Mouse (Mus musculus) B cell, adult (primary cell): ENCODE results near the gene Gm20518. TPM values are rescaled to one million over a fixed set of nuclear protein-coding genes. Genes with fewer than 3 reads are reported as not detected.

ENCODE experiments used
- total RNA-seq: library from RNA; stranded (reverse); gene quantifications from 4 replicates; pipeline ENCODE4 v1.2.4, GENCODE M21; 2023; ENCODE audit not compliant: inconsistent age

Gene Gm20518
- total RNA-seq, result 2.6 to 3.5 TPM (median 2.9 TPM) in 4 replicates

DNA sequence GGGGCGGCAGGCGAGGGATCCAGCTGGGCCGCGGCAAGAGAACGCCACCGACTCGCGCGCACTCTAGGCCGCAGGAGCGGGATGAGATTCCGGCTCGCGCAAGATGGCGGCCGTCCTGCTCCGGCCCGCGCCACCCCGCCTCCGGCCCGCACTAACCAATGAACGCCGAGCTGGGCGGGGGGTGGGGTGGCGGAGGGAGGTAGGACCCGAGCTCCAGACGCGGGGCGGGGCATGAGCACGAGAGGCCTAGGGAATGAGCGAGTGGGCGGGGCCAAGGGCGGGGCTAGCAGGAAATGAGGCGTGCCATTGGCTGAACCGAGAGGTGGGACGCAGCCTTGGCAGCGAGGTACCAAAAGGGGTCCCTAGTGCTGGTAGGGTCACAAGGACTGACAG is at the start of gene Gm20518:
Gene Gm20518, minus strand, starts transcription at position 105 of the 393 bp plus-strand sequence.

GRCm38 (mm10) chr16:17928087-17928580 is 36.7 kb upstream of the Gm20518 start, which contains the start of gene Slc25a1:
TSS of gene Slc25a1 (minus strand) at chr16:17928219.

GRCm38 (mm10) chr16:17914307-17915249 is 23.1 kb upstream of the Gm20518 start, which contains the start of gene Gsc2:
TSS of gene Gsc2 (minus strand) at chr16:17915059.

GRCm38 (mm10) chr16:17911052-17911595 is 19.7 kb upstream of the Gm20518 start, which contains the start of gene Ess2:
TSS of gene Ess2 (minus strand) at chr16:17911348.

GRCm38 (mm10) chr16:17898462-17898861 is 7.0 kb upstream of the Gm20518 start, which contains the start of the genes Dgcr2 and Tssk2:
TSS of gene Dgcr2 (minus strand) at chr16:17898562.
TSS of gene Tssk2 (plus strand) at chr16:17898637.

DNA sequence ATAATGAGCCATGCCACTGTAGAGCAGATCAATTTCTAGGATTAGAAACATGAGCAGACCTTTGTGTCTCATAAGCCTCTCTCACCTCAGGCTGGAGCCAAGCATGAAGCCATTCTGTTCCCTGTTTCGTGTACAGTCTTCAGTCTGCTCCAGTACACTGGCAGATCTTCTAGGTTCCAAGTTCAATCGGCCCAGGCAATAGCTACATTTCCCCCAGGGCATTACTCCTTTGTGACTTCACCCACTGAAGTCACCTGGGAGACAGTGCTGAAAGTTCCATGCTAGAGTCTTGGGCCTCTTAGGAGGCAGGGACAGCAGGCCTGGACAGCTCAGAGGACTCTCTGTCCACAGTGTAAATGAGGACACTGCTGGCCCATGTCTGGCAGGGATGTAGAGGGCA is 2.5 kb upstream of the Gm20518 start, which contains the start of gene Tssk1:
Gene Tssk1, plus strand, starts transcription at position 301 of the 400 bp plus-strand sequence.

DNA sequence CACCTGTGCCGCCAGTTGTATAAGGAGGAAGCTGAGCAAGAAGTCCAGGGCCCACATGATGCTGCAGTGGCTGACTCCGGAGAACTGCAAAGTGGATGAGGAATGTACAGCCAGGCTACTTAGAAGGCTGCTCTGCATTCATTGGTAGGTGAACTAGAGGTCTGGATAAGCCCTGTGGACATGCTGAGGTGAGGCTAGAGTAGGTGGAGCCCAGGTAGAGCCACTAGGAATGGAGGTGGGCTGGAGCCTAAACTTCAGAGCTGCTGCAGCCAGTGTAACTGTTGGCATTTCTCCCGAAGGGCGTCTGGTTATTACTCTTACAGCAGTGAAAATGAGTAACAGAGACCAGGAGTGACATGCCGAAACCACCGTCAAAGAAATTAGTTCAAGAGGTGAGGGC is 53.4 kb downstream of the Gm20518 start, which contains the start of gene Car15:
Gene Car15, minus strand, starts transcription at position 314 of the 400 bp plus-strand sequence.

DNA sequence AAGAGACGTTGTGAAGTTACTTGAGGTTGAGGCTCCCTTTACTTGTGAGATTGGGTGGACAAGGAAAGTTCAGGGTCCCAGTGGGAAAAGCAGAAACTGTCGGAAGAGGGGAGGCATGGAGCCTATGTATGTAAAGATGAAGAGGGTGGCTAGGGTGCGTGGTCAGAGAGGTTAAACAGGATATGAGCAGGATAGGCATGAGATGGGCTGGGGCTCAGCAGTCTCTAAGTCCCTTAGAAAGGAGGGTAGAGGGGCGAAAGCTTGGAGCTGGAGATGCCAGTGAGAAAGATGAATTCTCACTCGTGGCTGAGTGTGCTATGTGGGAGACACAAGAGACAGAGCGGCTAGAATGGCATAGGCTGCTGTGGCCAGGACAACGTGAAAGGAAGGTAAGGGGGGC is 58.6 kb downstream of the Gm20518 start, which contains the start of gene B830017H08Rik:
Gene B830017H08Rik, plus strand, starts transcription at position 301 of the 400 bp plus-strand sequence.

GRCm38 (mm10) chr16:17796971-17797811 is 94.3 kb downstream of the Gm20518 start, which contains the start of gene Scarf2:
TSS of gene Scarf2 (plus strand) at chr16:17797282.

Other genes with a start within 250 kb of the Gm20518 start
- not detected in 4 replicates for gene Ccdc74a, start 245.2 kb downstream of the Gm20518 start, total RNA-seq
- gene Med15, start 158.8 kb downstream of the Gm20518 start, total RNA-seq, result 126 to 138 TPM (median 127 TPM) in 4 replicates
- 10.9 to 21.7 TPM (median 12.8 TPM) in 4 replicates for gene Klhl22, start 132.1 kb downstream of the Gm20518 start, total RNA-seq
- gene Scarf2, start 94.4 kb downstream of the Gm20518 start, total RNA-seq, result 0.24 to 0.26 TPM (median 0.24 TPM) in 3 of 4 replicates, not detected in the other
- not detected in 4 replicates for gene B830017H08Rik, start 58.5 kb downstream of the Gm20518 start, total RNA-seq
- 13.5 to 20.7 TPM (median 15.1 TPM) in 4 replicates for gene Car15, start 53.3 kb downstream of the Gm20518 start, total RNA-seq
- gene Tssk1, start 2.6 kb upstream of the Gm20518 start, total RNA-seq, result not detected in 4 replicates
- gene Dgcr2, start 6.9 kb upstream of the Gm20518 start, total RNA-seq, result 64.1 to 71.8 TPM (median 67.0 TPM) in 4 replicates
- not detected in 4 replicates for gene Tssk2, start 7.0 kb upstream of the Gm20518 start, total RNA-seq
- gene Ess2, start 19.7 kb upstream of the Gm20518 start, total RNA-seq, result 56.0 to 63.9 TPM (median 58.8 TPM) in 4 replicates
- gene Gsc2, start 23.4 kb upstream of the Gm20518 start, total RNA-seq, result not detected in 4 replicates
- 24.4 to 32.4 TPM (median 27.8 TPM) in 4 replicates for gene Slc25a1, start 36.5 kb upstream of the Gm20518 start, total RNA-seq
- not detected in 4 replicates for gene Vpreb2, start 88.8 kb upstream of the Gm20518 start, total RNA-seq
- gene Dgcr6, start 161.2 kb upstream of the Gm20518 start, total RNA-seq, result 19.0 to 24.7 TPM (median 23.8 TPM) in 4 replicates
- gene Prodh, start 198.5 kb upstream of the Gm20518 start, total RNA-seq, result 8.5 to 13.7 TPM (median 10.6 TPM) in 4 replicates
- gene Rtn4r, start 236.0 kb upstream of the Gm20518 start, total RNA-seq, result 0.29 TPM in 1 of 4 replicates, not detected in the others